Mouse (Mus musculus): ENCODE data around the gene Hcls1. TPM values are rescaled to one million over a fixed set of nuclear protein-coding genes. Genes with fewer than 3 reads are reported as not detected.

Gene Hcls1
- total and polyA plus RNA-seq, 2 experiments from 2014 or later = 3.9 to 4.7 TPM

DNA sequence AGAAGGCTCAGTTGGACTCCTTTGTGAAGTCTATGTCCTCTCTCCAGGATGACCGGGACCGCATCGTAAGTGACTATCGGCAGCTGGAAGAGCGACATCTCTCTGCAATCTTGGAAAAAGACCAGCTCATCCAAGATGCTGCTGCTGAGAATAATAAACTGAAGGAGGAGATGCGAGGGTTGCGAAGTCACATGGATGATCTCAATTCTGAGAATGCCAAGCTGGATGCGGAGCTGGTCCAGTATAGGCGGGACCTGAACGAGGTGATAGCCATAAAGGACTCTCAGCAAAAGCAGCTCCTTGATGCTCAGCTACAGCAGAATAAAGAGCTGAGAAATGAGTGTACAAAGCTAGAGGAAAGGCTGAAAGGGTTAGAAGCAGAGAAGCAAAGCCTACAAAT lies 16.3 kb upstream of the Hcls1 start:
- H3K4me3 ChIP-seq (ENCODE audit: low read depth, low read length) = no peak overlapping the region
- peaks cover 81% of the 10 kb centered on the region for H3K36me3 ChIP-seq (replicated peaks; ENCODE audit: control insufficient read depth, insufficient read depth, low read length)
- WGBS = 95% methylated on average over 10 of the region's 10 CpGs
- H3K27ac ChIP-seq (ENCODE audit: low read depth) = no peak overlapping the region
- no peaks in the 10 kb centered on the region for H3K27me3 ChIP-seq (ENCODE audit: control insufficient read depth, insufficient read depth, low read length)
- H3K9ac ChIP-seq (replicated peaks; ENCODE audit: low read depth, low read length) = no peak overlapping the region
- H3K4me1 ChIP-seq (ENCODE audit: control insufficient read depth, insufficient read depth) = no peaks in the 10 kb centered on the region
- no peaks in the 10 kb centered on the region for H3K9me3 ChIP-seq (replicated peaks; ENCODE audit: control insufficient read depth, low read length)
- no peak for ATAC-seq (ENCODE audit: insufficient read depth, low read depth)
- DNase-seq (ENCODE audit: low spot score) = no peak
- no peak overlapping the region for H3K4me2 ChIP-seq (ENCODE audit: low read depth, low read length)
- TF ChIP-seq EP300 (IDR thresholded peaks at IDR 0.05; ENCODE audit: low read depth) (no peak), CTCF (IDR thresholded peaks at IDR 0.05; ENCODE audit: low read depth) (no peak)

GRCm38 (mm10) chr16:36920410-36920809 lies 14.4 kb upstream of the Hcls1 start:
- H3K4me1 ChIP-seq (ENCODE audit: control insufficient read depth, insufficient read depth) = no peaks in the 10 kb centered on the region
- WGBS = 66% methylated on average over 3 of the region's 3 CpGs
- no peaks in the 10 kb centered on the region for H3K9me3 ChIP-seq (replicated peaks; ENCODE audit: control insufficient read depth, low read length)
- no peak for TF ChIP-seq EP300 (IDR thresholded peaks at IDR 0.05; ENCODE audit: low read depth)
- no peak for TF ChIP-seq CTCF (IDR thresholded peaks at IDR 0.05; ENCODE audit: low read depth)
- H3K9ac ChIP-seq (replicated peaks; ENCODE audit: low read depth, low read length) = no peak overlapping the region
- no peak for ATAC-seq (ENCODE audit: insufficient read depth, low read depth)
- H3K36me3 ChIP-seq (replicated peaks; ENCODE audit: control insufficient read depth, insufficient read depth, low read length) = peaks cover 78% of the 10 kb centered on the region
- H3K27ac ChIP-seq (ENCODE audit: low read depth) = no peak overlapping the region
- DNase-seq (ENCODE audit: low spot score) = no peak
- no peaks in the 10 kb centered on the region for H3K27me3 ChIP-seq (ENCODE audit: control insufficient read depth, insufficient read depth, low read length)
- no peak overlapping the region for H3K4me3 ChIP-seq (ENCODE audit: low read depth, low read length)
- no peak overlapping the region for H3K4me2 ChIP-seq (ENCODE audit: low read depth, low read length)

- DNase-seq (ENCODE audit: low spot score) (no peak), ATAC-seq (ENCODE audit: insufficient read depth, low read depth) (no peak)
- Histone ChIP-seq H3K4me3 (ENCODE audit: low read depth, low read length) (no peak overlapping the region), H3K36me3 (replicated peaks; ENCODE audit: control insufficient read depth, insufficient read depth, low read length) (peaks cover 80% of the 10 kb centered on the region), H3K27ac (ENCODE audit: low read depth) (no peak overlapping the region), H3K4me2 (ENCODE audit: low read depth, low read length) (no peak overlapping the region), H3K27me3 (ENCODE audit: control insufficient read depth, insufficient read depth, low read length) (no peaks in the 10 kb centered on the region), H3K9ac (replicated peaks; ENCODE audit: low read depth, low read length) (no peak overlapping the region), H3K4me1 (ENCODE audit: control insufficient read depth, insufficient read depth) (no peaks in the 10 kb centered on the region), H3K9me3 (replicated peaks; ENCODE audit: control insufficient read depth, low read length) (no peaks in the 10 kb centered on the region)
- 90% methylated on average over 8 of the region's 8 CpGs for WGBS
- no peak for TF ChIP-seq CTCF (IDR thresholded peaks at IDR 0.05; ENCODE audit: low read depth)
- no peak for TF ChIP-seq EP300 (IDR thresholded peaks at IDR 0.05; ENCODE audit: low read depth)
Measured at GRCm38 (mm10) chr16:36921067-36921613, 13.6 kb upstream of the Hcls1 start.

DNA sequence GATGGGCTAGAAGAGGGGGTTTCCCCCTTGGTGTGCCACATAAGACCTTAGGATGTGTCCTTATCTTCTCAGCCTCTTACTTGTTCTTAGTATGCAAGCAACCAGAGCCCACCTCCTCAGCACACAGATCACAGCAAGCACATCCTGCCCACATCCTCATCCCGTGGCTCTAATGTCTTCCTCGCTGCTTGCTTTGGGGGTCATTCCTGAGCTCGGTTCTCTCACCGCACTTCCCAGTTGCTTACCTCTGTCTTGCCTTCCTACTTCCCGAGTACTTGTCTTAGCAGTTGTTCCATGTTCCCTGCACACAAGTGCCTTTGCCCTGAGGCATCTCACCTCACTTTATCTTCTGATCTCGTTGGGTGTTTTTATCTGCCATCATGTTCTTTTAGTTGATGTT lies 12.8 kb upstream of the Hcls1 start:
- TF ChIP-seq EP300 (IDR thresholded peaks at IDR 0.05; ENCODE audit: low read depth) (no peak), CTCF (IDR thresholded peaks at IDR 0.05; ENCODE audit: low read depth) (no peak)
- Histone ChIP-seq H3K4me3 (ENCODE audit: low read depth, low read length) (no peak overlapping the region), H3K9ac (replicated peaks; ENCODE audit: low read depth, low read length) (no peak overlapping the region), H3K9me3 (replicated peaks; ENCODE audit: control insufficient read depth, low read length) (no peaks in the 10 kb centered on the region), H3K36me3 (replicated peaks; ENCODE audit: control insufficient read depth, insufficient read depth, low read length) (peaks cover 80% of the 10 kb centered on the region), H3K27ac (ENCODE audit: low read depth) (no peak overlapping the region), H3K4me1 (ENCODE audit: control insufficient read depth, insufficient read depth) (no peaks in the 10 kb centered on the region), H3K4me2 (ENCODE audit: low read depth, low read length) (no peak overlapping the region), H3K27me3 (ENCODE audit: control insufficient read depth, insufficient read depth, low read length) (no peaks in the 10 kb centered on the region)
- 84% methylated on average over 6 of the region's 6 CpGs for WGBS
- ATAC-seq (ENCODE audit: insufficient read depth, low read depth) (no peak), DNase-seq (ENCODE audit: low spot score) (no peak)

GRCm38 (mm10) chr16:36924312-36924711 lies 10.5 kb upstream of the Hcls1 start:
- Histone ChIP-seq H3K36me3 (replicated peaks; ENCODE audit: control insufficient read depth, insufficient read depth, low read length) (peaks cover 81% of the 10 kb centered on the region), H3K4me2 (ENCODE audit: low read depth, low read length) (no peak overlapping the region), H3K27me3 (ENCODE audit: control insufficient read depth, insufficient read depth, low read length) (no peaks in the 10 kb centered on the region), H3K9me3 (replicated peaks; ENCODE audit: control insufficient read depth, low read length) (no peaks in the 10 kb centered on the region), H3K27ac (ENCODE audit: low read depth) (no peak overlapping the region), H3K9ac (replicated peaks; ENCODE audit: low read depth, low read length) (no peak overlapping the region), H3K4me3 (ENCODE audit: low read depth, low read length) (no peak overlapping the region), H3K4me1 (ENCODE audit: control insufficient read depth, insufficient read depth) (no peaks in the 10 kb centered on the region)
- ATAC-seq (ENCODE audit: insufficient read depth, low read depth) = no peak
- TF ChIP-seq CTCF (IDR thresholded peaks at IDR 0.05; ENCODE audit: low read depth) (no peak), EP300 (IDR thresholded peaks at IDR 0.05; ENCODE audit: low read depth) (no peak)
- WGBS = 92% methylated on average over 8 of the region's 8 CpGs
- DNase-seq (ENCODE audit: low spot score) = no peak

- Histone ChIP-seq H3K27ac (ENCODE audit: low read depth) (no peak overlapping the region), H3K4me3 (ENCODE audit: low read depth, low read length) (no peak overlapping the region), H3K4me2 (ENCODE audit: low read depth, low read length) (no peak overlapping the region), H3K9me3 (replicated peaks; ENCODE audit: control insufficient read depth, low read length) (no peaks in the 10 kb centered on the region), H3K27me3 (ENCODE audit: control insufficient read depth, insufficient read depth, low read length) (no peaks in the 10 kb centered on the region), H3K4me1 (ENCODE audit: control insufficient read depth, insufficient read depth) (no peaks in the 10 kb centered on the region), H3K9ac (replicated peaks; ENCODE audit: low read depth, low read length) (no peak overlapping the region), H3K36me3 (replicated peaks; ENCODE audit: control insufficient read depth, insufficient read depth, low read length) (peaks cover 82% of the 10 kb centered on the region)
- no peak for TF ChIP-seq CTCF (IDR thresholded peaks at IDR 0.05; ENCODE audit: low read depth)
- no peak for TF ChIP-seq EP300 (IDR thresholded peaks at IDR 0.05; ENCODE audit: low read depth)
- no peak for ATAC-seq (ENCODE audit: insufficient read depth, low read depth)
- no peak for DNase-seq (ENCODE audit: low spot score)
- 78% methylated on average over 6 of the region's 6 CpGs for WGBS
Measured at GRCm38 (mm10) chr16:36925351-36925750, 9.4 kb upstream of the Hcls1 start.

All from heart, postnatal 0 days (tissue).